In genomic region chr2:91269687-91270133, GRCm38 (mm10) we compare ENCODE assay signal across 15 mouse cellular contexts. TPM values are rescaled to one million over a fixed set of nuclear protein-coding genes. Genes with fewer than 3 reads are reported as not detected.
DNase-seq lines count a peak whose midpoint lies in the region; ATAC-seq and TF ChIP-seq lines count a peak whose summit lies in the region.
"Had no signal": no experiment of that assay in that cellular context is flagged by ENCODE, and none has a peak within 500 bp of the region (broad histone marks: within the 10 kb centered on the region; RNA-seq: fewer than 3 reads in every experiment).

No protein-coding gene starts in this region.

- TF ChIP-seq CTCF in liver, postnatal 0 days (IDR thresholded peaks at IDR 0.05; ENCODE audit: low read depth), result no peak

- H3K4me2 ChIP-seq in liver, postnatal 0 days (ENCODE audit: low read depth, low read length), result peak overlapping the region; percentile 57
- H3K4me2 ChIP-seq in forebrain, embryonic 14.5 days (ENCODE audit: low read length), result no peak overlapping the region
- H3K4me2 ChIP-seq: forebrain, embryonic 12.5 days; hindbrain, embryonic 12.5 days; limb, embryonic 13.5 days; stomach, embryonic 15.5 days had no signal

- no peaks in the 10 kb centered on the region for H3K27me3 ChIP-seq in liver, postnatal 0 days (ENCODE audit: insufficient read depth, low read length)
- H3K27me3 ChIP-seq in forebrain, embryonic 14.5 days (replicated peaks; ENCODE audit: control insufficient read depth, insufficient read depth, low read length), result no peaks in the 10 kb centered on the region
- H3K27me3 ChIP-seq: forebrain, embryonic 12.5 days; hindbrain, embryonic 12.5 days; limb, embryonic 13.5 days; stomach, embryonic 15.5 days had no signal

- H3K9ac ChIP-seq in liver, postnatal 0 days (replicated peaks), result peak overlapping the region; percentile 48
- H3K9ac ChIP-seq in forebrain, embryonic 14.5 days (ENCODE audit: low read length), result no peak overlapping the region
- H3K9ac ChIP-seq: forebrain, embryonic 12.5 days; hindbrain, embryonic 12.5 days; limb, embryonic 13.5 days; stomach, embryonic 15.5 days had no signal

- peaks cover 76% of the 10 kb centered on the region for H3K36me3 ChIP-seq in liver, postnatal 0 days (replicated peaks; ENCODE audit: insufficient read depth, low read length)
- H3K36me3 ChIP-seq in forebrain, embryonic 14.5 days (ENCODE audit: control insufficient read depth, insufficient read depth, low read length), result peaks cover 78% of the 10 kb centered on the region

- 91% methylated on average over 8 of the region's 8 CpGs for WGBS in liver, postnatal 0 days (ENCODE audit: insufficient replicate concordance)
- 92% methylated on average over 8 of the region's 8 CpGs for WGBS in forebrain, embryonic 14.5 days

- H3K4me1 ChIP-seq in liver, postnatal 0 days (ENCODE audit: insufficient read depth), result peaks cover 27% of the 10 kb centered on the region
- peaks cover 5% of the 10 kb centered on the region; the same call in 1 of the 2 replicates for H3K4me1 ChIP-seq in forebrain, embryonic 14.5 days (ENCODE audit: control insufficient read depth, insufficient read depth, low read length)

- peak overlapping the region; percentile 94 for H3K27ac ChIP-seq in liver, postnatal 0 days (ENCODE audit: low read depth)
- H3K27ac ChIP-seq in forebrain, embryonic 14.5 days (ENCODE audit: low read depth, low read length), result no peak overlapping the region
- H3K27ac ChIP-seq: forebrain, embryonic 12.5 days; hindbrain, embryonic 12.5 days; limb, embryonic 13.5 days had no signal

- intact Hi-C loops in heart, postnatal 25 days (cut with DNase I), result loop anchor here (5.0 kb wide), 1 partner anchor 152 kb away; the partner anchor contains the start of gene Mybpc3
- intact Hi-C loops in gastrocnemius, postnatal 14 days (cut with DNase I; ENCODE audit: low total_unique reads), result no loop called here

- H3K9me3 ChIP-seq in liver, postnatal 0 days (ENCODE audit: low read length), result no peaks in the 10 kb centered on the region
- no peaks in the 10 kb centered on the region for H3K9me3 ChIP-seq in forebrain, embryonic 14.5 days (replicated peaks; ENCODE audit: control insufficient read depth, low read length)
- H3K9me3 ChIP-seq: forebrain, embryonic 12.5 days; hindbrain, embryonic 12.5 days; limb, embryonic 13.5 days; stomach, embryonic 15.5 days had no signal

- peak; percentile 89 for DNase-seq in heart, adult 11 months
- no peak for DNase-seq in heart, postnatal 25 days (ENCODE audit: low spot score)
- peak; percentile 70 for DNase-seq in cerebellum, adult 8-10 months
- DNase-seq in gastrocnemius, postnatal 14 days, result peak; percentile 58
- no peak for DNase-seq in liver, postnatal 0 days
- no peak for DNase-seq in forebrain, embryonic 14.5 days (ENCODE audit: low spot score)
- no peak for DNase-seq in left cerebral cortex, adult 8-10 months (ENCODE audit: low spot score in 2 of 2)
- DNase-seq in thymus, postnatal 0 days (ENCODE audit: low spot score), result no peak
- DNase-seq: adrenal gland, adult 8-10 months; thymus, adult 2 months had no signal

- ATAC-seq in liver, postnatal 0 days, result no peak
- no peak for ATAC-seq in forebrain, embryonic 14.5 days
- ATAC-seq: midbrain, embryonic 16.5 days had no signal

- no peak overlapping the region for H3K4me3 ChIP-seq in liver, postnatal 0 days (ENCODE audit: low read depth, low read length)
- H3K4me3 ChIP-seq in forebrain, embryonic 14.5 days (ENCODE audit: low read depth, low read length), result no peak overlapping the region
- H3K4me3 ChIP-seq: forebrain, embryonic 12.5 days; hindbrain, embryonic 12.5 days; limb, embryonic 13.5 days; stomach, embryonic 15.5 days had no signal

- no peak for TF ChIP-seq EP300 in liver, postnatal 0 days (IDR thresholded peaks at IDR 0.05; ENCODE audit: low read depth)

RNA-seq across cellular contexts. Expression of gene Arfgap2, which starts 4.9 kb away (rescaled TPM):
- total RNA-seq in heart, postnatal 25 days (2021), result 10 to 100 TPM; 56.2 TPM
- total RNA-seq in gastrocnemius, postnatal 14 days (2021), result 100 to 1,000 TPM in 1 of 2 experiments, 10 to 100 TPM in 1; 74.4 to 104 TPM
- polyA plus RNA-seq in liver, postnatal 0 days (2015; fragmentation: Nextera tagmentation; extraction: Ambion mirVana), result 64.2 and 65.1 TPM in 2 replicates
- polyA plus RNA-seq in forebrain, embryonic 14.5 days (2014; fragmentation: Nextera tagmentation; extraction: Ambion mirVana), result 72.9 and 76.4 TPM in 2 replicates
- 10 to 100 TPM; 74.4 to 80.8 (median 79.3) TPM for total RNA-seq in left cerebral cortex, adult 8-10 months (2022)
- polyA plus RNA-seq in thymus, postnatal 0 days (2015; fragmentation: Nextera tagmentation; extraction: Ambion mirVana), result 95.7 and 99.8 TPM in 2 replicates

RNA-seq across cellular contexts. Expression of gene Pacsin3, which starts 14.0 kb away (rescaled TPM):
- total RNA-seq in heart, postnatal 25 days (2021), result 100 to 1,000 TPM; 133 to 138 TPM
- total RNA-seq in gastrocnemius, postnatal 14 days (2021), result 100 to 1,000 TPM; 282 to 292 TPM
- 27.8 and 28.5 TPM in 2 replicates for polyA plus RNA-seq in liver, postnatal 0 days (2015; fragmentation: Nextera tagmentation; extraction: Ambion mirVana)
- polyA plus RNA-seq in forebrain, embryonic 14.5 days (2014; fragmentation: Nextera tagmentation; extraction: Ambion mirVana), result 16.9 and 19.1 TPM in 2 replicates
- total RNA-seq in left cerebral cortex, adult 8-10 months (2022), result 10 to 100 TPM; 40.3 to 47.5 (median 45.7) TPM
- polyA plus RNA-seq in thymus, postnatal 0 days (2015; fragmentation: Nextera tagmentation; extraction: Ambion mirVana), result 4.3 and 5.9 TPM in 2 replicates

RNA-seq across cellular contexts. Expression of gene Ddb2, which starts 32.9 kb away (rescaled TPM):
- total RNA-seq in heart, postnatal 25 days (2021), result 1 to 10 TPM; 2.9 to 3.1 TPM
- 1 to 10 TPM; 3.1 to 4.1 TPM for total RNA-seq in gastrocnemius, postnatal 14 days (2021)
- polyA plus RNA-seq in liver, postnatal 0 days (2015; fragmentation: Nextera tagmentation; extraction: Ambion mirVana), result 4.0 and 4.2 TPM in 2 replicates
- polyA plus RNA-seq in forebrain, embryonic 14.5 days (2014; fragmentation: Nextera tagmentation; extraction: Ambion mirVana), result 9.4 and 9.9 TPM in 2 replicates
- total RNA-seq in left cerebral cortex, adult 8-10 months (2022), result 10 to 100 TPM; 12.7 to 15.5 (median 13.2) TPM
- 33.7 and 35.8 TPM in 2 replicates for polyA plus RNA-seq in thymus, postnatal 0 days (2015; fragmentation: Nextera tagmentation; extraction: Ambion mirVana)

Comparison
In these comparisons a context has a peak if more than half of its experiments do, and no peak if none do; other contexts are left out.
1. DNase-seq: peak in heart, adult 11 months (single experiment), cerebellum, adult 8-10 months (single experiment) and gastrocnemius, postnatal 14 days (single experiment); none in heart, postnatal 25 days (single experiment), liver, postnatal 0 days (single experiment), forebrain, embryonic 14.5 days (single experiment), left cerebral cortex, adult 8-10 months (0 of 2) and thymus, postnatal 0 days (single experiment).